Mouse (Mus musculus): ENCODE measurements at regions not wholly inside any gene's neighbourhood (a gene's known extent, or its start where the extent isn't known, plus 50 kb on each side); places are given as distances from the start of the nearest gene placed in this dataset.

GRCm38 (mm10) chr5:106004292-106004917 lies 128.0 kb downstream of the Zfp326 start:
- TF ChIP-seq POLR2A (IDR thresholded peaks at IDR 0.05; ENCODE audit: borderline replicate concordance, control insufficient read depth, low read depth, low read length) (no peak), CTCF (IDR thresholded peaks at IDR 0.05; ENCODE audit: control insufficient read depth, insufficient read depth, low read length) (no peak)
